Mouse (Mus musculus) heart, adult 2 months (tissue): ENCODE data around the gene Tgds. TPM values are rescaled to one million over a fixed set of nuclear protein-coding genes. Genes with fewer than 3 reads are reported as not detected.

Experiments
- DNase-seq, 2 experiments: peaks; one replicate each; pipeline ENCODE4 v3.0.0; 2021
- H3K27ac ChIP-seq: fragments of 200-600 bp; 2 replicates; pipeline ENCODE4 v1.8.1; 2022
- H3K27me3 ChIP-seq: fragments of 200-500 bp; 2 replicates; pipeline ENCODE4 v1.6.1; 2012; ENCODE audit warnings: mild to moderate bottlenecking, low read length, inconsistent platforms, mixed read lengths; ENCODE audit not compliant: control insufficient read depth, insufficient read depth
- H3K36me3 ChIP-seq: fragments of 200-500 bp; 2 replicates; pipeline ENCODE4 v1.6.1; 2012; ENCODE audit warnings: low read length, inconsistent platforms; ENCODE audit not compliant: control insufficient read depth, insufficient read depth
- H3K4me1 ChIP-seq: fragments of 200-500 bp; 2 replicates; pipeline ENCODE4 v1.6.1; 2011; ENCODE audit warnings: low read length; ENCODE audit not compliant: control insufficient read depth, insufficient read depth
- H3K4me3 ChIP-seq: fragments of 200-600 bp; 2 replicates; pipeline ENCODE4 v1.8.1; 2022
- H3K79me2 ChIP-seq: fragments of 200-500 bp; replicated peaks from 2 replicates; pipeline ENCODE4 v1.6.1; 2012; ENCODE audit warnings: mild to moderate bottlenecking, inconsistent platforms, low read length, moderate library complexity, mixed read lengths; ENCODE audit not compliant: control insufficient read depth, insufficient read depth
- H3K9ac ChIP-seq: fragments of 200-500 bp; 2 replicates; pipeline ENCODE4 v1.6.1; 2012; ENCODE audit warnings: low read depth, mild to moderate bottlenecking, control low read depth, inconsistent platforms, low read length, mixed read lengths
- CTCF ChIP-seq: fragments of 200-600 bp; IDR thresholded peaks from 2 replicates; pipeline ENCODE4 v1.8.1; 2022; ENCODE audit warnings: antibody characterized with exemption, mild to moderate bottlenecking, moderate library complexity
- EP300 ChIP-seq: fragments of 200-500 bp; IDR thresholded peaks from 2 replicates; pipeline ENCODE4 v1.6.1; 2011; ENCODE audit warnings: low read depth, low read length, control low read depth; ENCODE audit not compliant: insufficient read depth
- POLR2A ChIP-seq: fragments of 200-500 bp; IDR thresholded peaks from 2 replicates; pipeline ENCODE4 v1.6.1; 2011; ENCODE audit warnings: mild to moderate bottlenecking, low read depth, low read length, control low read depth; ENCODE audit not compliant: insufficient read depth
- WGBS: fragments of 180-500 bp; shearing (Covaris S2); methylation state at CpG from one replicate; pipeline ENCODE4 v1.1.7; 2018; 5-methylcytosine and 5-hydroxymethylcytosine counted together
- intact Hi-C: fragments of 180-260 bp; cut with DNase I; formaldehyde crosslinking; loops from one replicate; pipeline ENCODE4 v1.15.1; 2025
- polyA plus RNA-seq: library from polyadenylated mRNA; depleted of rRNA; stranded (reverse); fragments of >200 nt; gene quantifications from 2 replicates; pipeline ENCODE4 v1.2.3, GENCODE M21; 2012
- total RNA-seq, 2 experiments: library from RNA; stranded (reverse); gene quantifications; 2 replicates each; pipeline ENCODE4 v1.2.3; 2021

Gene Tgds
- total and polyA plus RNA-seq, 3 experiments, result 6.4 to 10.3 (median 8.7) TPM

DNA sequence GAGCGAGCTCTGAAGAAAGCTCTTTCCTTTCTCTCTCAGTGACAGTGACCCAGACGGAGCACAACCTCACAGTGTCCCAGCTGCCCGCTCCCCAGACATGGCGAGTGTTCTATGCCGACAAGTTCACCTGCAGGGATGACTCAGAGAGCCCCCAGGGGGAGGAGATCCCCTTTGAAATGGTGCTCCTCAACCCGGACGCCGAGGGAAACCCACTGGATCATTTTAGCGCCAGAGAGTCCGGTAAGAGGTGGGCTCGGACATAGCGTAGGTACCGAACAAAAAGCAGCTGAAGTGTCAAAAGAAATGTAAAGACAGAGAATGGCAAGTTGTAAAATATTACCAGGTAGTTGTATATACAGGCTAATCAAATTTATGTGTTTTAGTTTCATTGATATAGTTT lies 15.5 kb upstream of the Tgds start:
- H3K9ac ChIP-seq, result no peak overlapping the region
- no peaks in the 10 kb centered on the region for H3K27me3 ChIP-seq
- H3K4me1 ChIP-seq, result peaks cover 6% of the 10 kb centered on the region
- 93% methylated on average over 13 of the region's 13 CpGs for WGBS
- no peak overlapping the region for H3K4me3 ChIP-seq
- intact Hi-C loops, result no loop called here
- no peaks in the 10 kb centered on the region for H3K36me3 ChIP-seq
- TF ChIP-seq POLR2A, result no peak
- TF ChIP-seq EP300, result no peak
- TF ChIP-seq CTCF, result no peak
- no peaks in the 10 kb centered on the region for H3K79me2 ChIP-seq
- no peak overlapping the region for H3K27ac ChIP-seq
- DNase-seq, result no peak

- Histone ChIP-seq H3K4me3 (no peak overlapping the region), H3K27ac (no peak overlapping the region), H3K79me2 (no peaks in the 10 kb centered on the region), H3K9ac (no peak overlapping the region), H3K4me1 (no peaks in the 10 kb centered on the region; the same call in 1 of the 2 replicates), H3K27me3 (no peaks in the 10 kb centered on the region), H3K36me3 (peaks cover 2% of the 10 kb centered on the region; the same call in 1 of the 2 replicates)
- intact Hi-C loops, result no loop called here
- no peak for TF ChIP-seq POLR2A
- WGBS, result 95% methylated on average over 5 of the region's 5 CpGs
- DNase-seq, result no peak
These were observed 9.7 kb upstream of the Tgds start for GRCm38 (mm10) chr14:118142283-118142682.

- peaks cover 2% of the 10 kb centered on the region for H3K4me1 ChIP-seq
- DNase-seq, result no peak
- peak overlapping the region; percentile 75 for H3K4me3 ChIP-seq
- peak overlapping the region; percentile 88 for H3K9ac ChIP-seq
- under 1% methylated on average over 13 of the region's 13 CpGs for WGBS
- no peaks in the 10 kb centered on the region for H3K27me3 ChIP-seq
- H3K79me2 ChIP-seq, result no peaks in the 10 kb centered on the region
- peak overlapping the region; percentile 76 for H3K27ac ChIP-seq
- TF ChIP-seq EP300 (no peak), POLR2A (no peak), CTCF (no peak)
- intact Hi-C loops, result no loop called here
- peaks cover 2% of the 10 kb centered on the region; the same call in 1 of the 2 replicates for H3K36me3 ChIP-seq
These were observed 4.9 kb upstream of the Tgds start for GRCm38 (mm10) chr14:118137487-118137886.

- DNase-seq, result peak; percentile 96
- H3K27me3 ChIP-seq, result no peaks in the 10 kb centered on the region
- TF ChIP-seq POLR2A, result peak; percentile 31; the same call in 1 of the 2 replicates
- TF ChIP-seq EP300, result no peak
- intact Hi-C loops, result no loop called here
- H3K9ac ChIP-seq, result peak within 1 kb of the TSS; percentile 88
- peaks cover 2% of the 10 kb centered on the region; the same call in 1 of the 2 replicates for H3K36me3 ChIP-seq
- H3K4me1 ChIP-seq, result peaks cover 2% of the 10 kb centered on the region
- H3K79me2 ChIP-seq, result no peaks in the 10 kb centered on the region
- H3K27ac ChIP-seq, result peak within 1 kb of the TSS; percentile 76
- peak within 1 kb of the TSS; percentile 75 for H3K4me3 ChIP-seq
- under 1% methylated on average over 76 of the region's 77 CpGs for WGBS
These were observed 4.3 kb upstream of the Tgds start, which contains the start of gene Gpr180 for GRCm38 (mm10) chr14:118136744-118137452. Gene Gpr180 (plus strand): TSS chr14:118137158.

DNA sequence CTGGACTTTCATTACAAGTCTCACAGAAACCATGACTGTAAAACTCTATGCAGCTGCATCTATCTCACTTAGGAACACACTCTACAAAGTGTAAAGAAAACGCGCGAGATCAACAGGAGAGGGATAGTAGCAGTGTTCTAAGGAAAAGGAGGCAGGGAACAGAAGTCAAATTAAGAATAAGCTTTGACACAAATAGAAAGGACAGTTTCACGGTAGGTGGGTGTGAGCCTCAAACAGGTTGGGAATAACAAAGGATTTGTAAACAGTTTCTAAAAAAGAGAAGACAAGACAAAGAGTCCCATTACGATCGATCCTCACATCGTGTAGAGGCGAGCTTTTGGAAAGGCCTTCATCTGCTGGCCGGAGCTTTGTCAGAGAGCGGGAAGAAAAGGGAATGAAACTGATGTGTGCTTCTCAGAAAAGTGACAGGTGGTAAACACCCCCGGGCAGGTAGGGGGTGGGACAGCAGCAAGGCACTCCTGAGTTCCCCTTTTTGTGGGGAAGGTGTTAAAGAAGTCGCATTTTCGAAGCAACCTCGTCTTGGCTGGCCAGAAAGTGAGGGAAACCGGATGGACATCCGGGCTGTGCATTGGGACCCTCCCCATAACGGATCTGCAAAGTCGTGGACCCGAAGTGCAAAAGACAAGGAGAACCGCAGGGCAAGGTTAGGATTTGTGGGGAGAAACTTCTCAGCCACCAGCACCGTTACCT lies 469 bp downstream of the Tgds start:
- no peak for DNase-seq
- Histone ChIP-seq H3K27me3 (no peaks in the 10 kb centered on the region), H3K4me1 (peaks cover 4% of the 10 kb centered on the region), H3K79me2 (0 out of 2 replicates have a peak, but pooled peaks cover 1% of the 10 kb centered on the region), H3K4me3 (peak overlapping the region; percentile 67), H3K27ac (peak overlapping the region; percentile 88), H3K36me3 (no peaks in the 10 kb centered on the region), H3K9ac (peak overlapping the region; percentile 63)
- TF ChIP-seq EP300 (no peak), POLR2A (no peak), CTCF (no peak)
- 8% methylated on average over 21 of the region's 21 CpGs for WGBS
- intact Hi-C loops, result loop anchor here (1.0 kb wide), 1 partner anchor 43 kb away; no protein-coding TSS in a partner anchor

DNA sequence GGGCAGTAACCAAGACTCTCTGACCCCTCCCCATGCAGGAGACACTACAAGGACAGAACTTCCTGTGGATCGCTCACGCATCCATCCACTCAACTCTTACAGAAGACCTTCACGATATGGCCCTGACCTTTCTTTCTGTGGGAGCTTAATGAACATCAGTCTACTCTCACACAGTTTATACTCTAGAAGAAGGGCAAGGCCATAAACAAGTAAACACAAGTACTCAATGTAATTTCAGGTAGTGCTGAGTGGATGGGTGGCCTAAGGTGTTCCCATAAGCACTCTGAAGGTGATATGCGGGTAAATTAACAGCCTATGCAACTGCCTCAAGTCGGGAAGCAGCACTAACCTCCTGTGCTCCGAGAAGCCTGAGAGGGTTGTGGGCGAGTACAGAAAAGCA lies 1.1 kb downstream of the Tgds start:
- H3K4me1 ChIP-seq, result peaks cover 4% of the 10 kb centered on the region
- no peaks in the 10 kb centered on the region for H3K36me3 ChIP-seq
- H3K27me3 ChIP-seq, result no peaks in the 10 kb centered on the region
- no peak overlapping the region for H3K9ac ChIP-seq
- TF ChIP-seq POLR2A (no peak), CTCF (no peak), EP300 (no peak)
- H3K27ac ChIP-seq, result no peak overlapping the region
- no peak for DNase-seq
- 58% methylated on average over 7 of the region's 7 CpGs for WGBS
- H3K4me3 ChIP-seq, result no peak overlapping the region; the same call in 1 of the 2 replicates
- intact Hi-C loops, result no loop called here
- peaks cover 1% of the 10 kb centered on the region; the same call in 1 of the 2 replicates for H3K79me2 ChIP-seq
